Mouse (Mus musculus) embryonic facial prominence, embryonic 15.5 days (tissue): ENCODE results near the gene Gpr84. TPM values are rescaled to one million over a fixed set of nuclear protein-coding genes. Genes with fewer than 3 reads are reported as not detected.

Source experiments
- microRNA counts: library from miRNA; unstranded; fragments of <30 nt; microRNA quantifications from one replicate; lab custom pipeline; 2016
- microRNA-seq: library from miRNA; unstranded; fragments of <30 nt; microRNA quantifications from one replicate; pipeline ENCODE4, GENCODE M21; 2016; ENCODE audit warnings: borderline number of aligned reads
- polyA plus RNA-seq: library from polyadenylated mRNA; unstranded; fragments of >200 nt; fragmentation: Nextera tagmentation; extraction: Ambion mirVana; gene quantifications from 2 replicates; pipeline ENCODE4 v1.2.1, GENCODE M21; 2015

Gpr84 gene
- polyA plus RNA-seq, 1 experiment from 2014 or later, result 0.73 TPM

MicroRNA genes within 50 kb of the gene (microRNA counts, 519-probe panel; counts per million panel counts)
- 3,067 counts per million, percentile 74 among the panel's probes with 10 or more counts for microRNA mmu-miR-148b (lab: Ali Mortazavi, UCI)

Small RNA genes lying within 50 kb of the gene (microRNA-seq; reads per million reads assigned to microRNA genes)
- gene Mir148b (128 reads per million, percentile 57 among the genes with 10 or more reads in this experiment), gene Mir6963 (not detected)

Other genes starting within 250 kb of the Gpr84 start
- gene Smug1, start 143.5 kb downstream of the Gpr84 start, polyA plus RNA-seq, result 17.9 and 18.0 TPM in 2 replicates
- 84.3 and 86.2 TPM in 2 replicates for gene Cbx5, start 70.8 kb downstream of the Gpr84 start, polyA plus RNA-seq
- gene Hnrnpa1, start 70.2 kb downstream of the Gpr84 start, polyA plus RNA-seq, result 667 and 669 TPM in 2 replicates
- 2.0 and 2.3 TPM in 2 replicates for gene Nfe2, start 52.2 kb downstream of the Gpr84 start, polyA plus RNA-seq
- gene Copz1, start 37.9 kb downstream of the Gpr84 start, polyA plus RNA-seq, result 264 and 279 TPM in 2 replicates
- gene Zfp385a, start 29.5 kb upstream of the Gpr84 start, polyA plus RNA-seq, result 16.1 and 18.9 TPM in 2 replicates
- 51.2 and 52.2 TPM in 2 replicates for gene Itga5, start 56.2 kb upstream of the Gpr84 start, polyA plus RNA-seq
- gene Gtsf1, start 119.9 kb upstream of the Gpr84 start, polyA plus RNA-seq, result not detected in 2 replicates
- not detected in 2 replicates for gene Gtsf2, start 137.9 kb upstream of the Gpr84 start, polyA plus RNA-seq
- 3.9 and 4.9 TPM in 2 replicates for gene Nckap1l, start 143.2 kb upstream of the Gpr84 start, polyA plus RNA-seq
- gene Pde1b, start 192.4 kb upstream of the Gpr84 start, polyA plus RNA-seq, result 7.1 TPM in 2 replicates
- 13.8 and 15.9 TPM in 2 replicates for gene Ppp1r1a, start 227.4 kb upstream of the Gpr84 start, polyA plus RNA-seq